Mouse (Mus musculus) liver, adult 10 weeks (tissue): ENCODE measurements around the gene Whrn. TPM values are rescaled to one million over a fixed set of nuclear protein-coding genes. Genes with fewer than 3 reads are reported as not detected.

Source experiments
- polyA plus RNA-seq: library from polyadenylated mRNA; stranded (reverse); fragments of 350-450 nt; fragmentation: Illumina TruSeq; extraction: RNeasy Lipid Tissue Mini Kit (QIAGEN cat#74804); gene quantifications from one replicate; pipeline ENCODE4 v1.2.3, GENCODE M21; 2014; ENCODE audit warnings: low read depth, low replicate concordance

The Whrn gene
- polyA plus RNA-seq: not detected

GRCm38 (mm10) chr4:63495915-63496278 lies at the start of gene Whrn:
Whrn (minus strand) TSS chr4:63495991.

DNA sequence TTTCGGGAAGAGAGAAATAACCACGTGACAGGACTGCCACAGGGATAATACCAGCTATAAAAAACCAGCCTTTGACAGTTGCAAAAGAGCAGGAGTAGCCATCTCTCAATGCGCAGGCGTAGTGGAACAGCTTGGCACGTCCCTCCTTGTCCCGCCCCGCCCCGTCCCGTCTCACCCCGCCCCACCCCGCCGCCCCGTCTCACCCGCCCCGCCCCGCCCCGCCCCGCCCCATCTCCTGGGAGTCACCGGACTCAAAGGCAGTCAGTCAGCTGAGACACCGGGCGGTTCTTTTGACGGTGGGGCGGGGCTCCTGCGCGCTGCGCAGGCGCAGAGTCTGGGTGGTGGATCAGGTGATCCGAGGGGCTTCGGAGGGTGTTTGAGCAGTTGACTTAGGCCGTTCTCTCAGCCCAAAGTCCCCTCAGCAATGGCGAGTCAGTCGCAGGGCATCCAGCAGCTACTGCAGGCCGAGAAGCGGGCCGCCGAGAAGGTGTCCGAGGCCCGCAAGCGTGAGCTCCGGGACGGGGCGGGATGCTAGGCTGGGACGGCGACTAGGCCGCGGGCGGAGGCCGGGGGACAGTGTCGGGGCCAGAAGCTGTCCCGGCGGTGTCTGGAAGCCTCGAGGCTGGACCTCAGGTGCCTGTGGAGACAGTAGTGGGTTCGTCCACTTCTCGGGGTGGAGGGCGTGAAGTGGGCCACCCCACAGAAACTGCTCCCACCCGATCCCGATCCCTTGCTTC lies 48.9 kb upstream of the Whrn start, which contains the start of gene Atp6v1g1:
TSS of gene Atp6v1g1 (plus strand) at position 279 of the 737 bp plus-strand sequence.

DNA sequence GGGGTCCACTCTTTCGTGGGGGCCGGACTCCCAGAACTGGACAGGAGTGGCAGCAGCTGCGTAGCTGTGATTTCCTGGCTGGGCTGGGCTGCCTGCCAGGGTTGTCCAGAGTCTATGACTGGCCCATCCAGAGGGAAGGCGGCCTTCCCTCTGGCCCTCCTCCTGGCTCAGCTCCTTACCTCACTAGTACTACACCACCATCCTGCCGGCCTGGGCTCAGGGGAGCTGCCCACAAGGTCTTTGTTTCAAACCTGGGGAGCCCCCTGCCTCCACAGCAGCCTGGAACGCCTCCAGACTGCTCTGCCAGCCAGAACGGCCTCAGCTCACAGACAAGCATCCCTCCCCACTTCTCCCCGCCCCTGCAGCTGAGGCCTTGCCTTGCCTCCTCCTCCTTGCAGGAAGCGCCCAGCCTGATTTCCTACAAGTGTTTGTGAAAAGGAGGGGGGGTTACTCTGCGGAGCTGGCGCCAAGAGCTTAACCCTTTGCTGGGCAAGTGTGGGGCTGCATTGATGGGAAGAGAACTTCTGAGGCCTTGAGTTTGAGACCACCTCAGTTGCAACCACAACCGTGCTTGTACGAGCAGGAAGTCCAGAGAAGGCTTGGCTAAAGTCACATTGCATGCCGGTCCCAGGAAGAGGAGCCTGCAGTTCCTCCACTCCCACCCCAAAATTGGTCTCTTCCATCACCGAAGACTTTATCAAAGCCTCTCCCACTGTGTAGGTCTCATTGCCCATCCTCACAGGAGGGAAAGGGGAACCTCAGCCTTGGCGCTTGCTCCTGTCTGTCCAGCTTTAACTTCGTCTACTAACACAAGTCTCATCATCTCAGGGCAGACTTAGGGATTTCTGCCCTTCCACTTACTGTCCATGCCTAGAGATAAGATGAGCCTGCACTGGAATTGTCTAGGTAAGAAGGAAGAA lies 92.5 kb downstream of the Whrn start, which contains the start of gene Akna:
TSS of gene Akna (minus strand) at position 315 of the 920 bp plus-strand sequence.

Other genes with a start within 250 kb of the Whrn start
- 1,994 TPM for gene Orm1, start 151.4 kb downstream of the Whrn start, polyA plus RNA-seq
- 44.5 TPM for gene Orm3, start 139.8 kb downstream of the Whrn start, polyA plus RNA-seq
- 74.8 TPM for gene Orm2, start 133.5 kb downstream of the Whrn start, polyA plus RNA-seq
- gene Akna, start 92.6 kb downstream of the Whrn start, polyA plus RNA-seq: 0.05 TPM
- gene Atp6v1g1, start 48.8 kb upstream of the Whrn start, polyA plus RNA-seq: 112 TPM
- gene Tmem268, start 62.8 kb upstream of the Whrn start, polyA plus RNA-seq: 2.9 TPM
- gene Gm11213, start 109.3 kb upstream of the Whrn start, polyA plus RNA-seq: not detected
- not detected for gene Tex48, start 126.4 kb upstream of the Whrn start, polyA plus RNA-seq
- not detected for gene Gm11214, start 167.4 kb upstream of the Whrn start, polyA plus RNA-seq
- not detected for gene Tnfsf15, start 249.1 kb upstream of the Whrn start, polyA plus RNA-seq